Mouse (Mus musculus) MEL (cell line): Measurements from ENCODE around the gene Nav1. TPM values are rescaled to one million over a fixed set of nuclear protein-coding genes. Genes with fewer than 3 reads are reported as not detected.

Experiments used
- DNase-seq: peaks from one replicate; pipeline ENCODE4 v3.0.0; 2011; ENCODE audit warnings: low read depth, low spot score
- H3K27ac ChIP-seq: 2 replicates; pipeline ENCODE4 v1.5.1; 2012; ENCODE audit warnings: low read depth, mild to moderate bottlenecking, control low read depth, low read length, moderate library complexity; ENCODE audit not compliant: control insufficient read depth
- H3K27me3 ChIP-seq, 2 experiments: fragments of 150-350 bp in 1 of 2; sonication (generic) in 1 of 2; 2 replicates each; pipeline ENCODE4 v1.6.1; 2012; ENCODE audit warnings: low read length in 2 of 2, mild to moderate bottlenecking in 2 of 2, improper control_type of control experiment in 1 of 2, moderate library complexity in 1 of 2; ENCODE audit not compliant: insufficient read depth in 2 of 2, control insufficient read depth in 1 of 2
- H3K36me3 ChIP-seq, 2 experiments: 2 replicates each; pipeline ENCODE4 v1.6.1; 2012 to 2014; ENCODE audit warnings: low read length in 2 of 2, improper control_type of control experiment in 1 of 2, inconsistent platforms in 1 of 2, mild to moderate bottlenecking in 1 of 2; ENCODE audit not compliant: insufficient read depth in 2 of 2, control insufficient read depth in 1 of 2
- H3K4me1 ChIP-seq, 2 experiments: fragments of 150-350 bp in 1 of 2; sonication (generic) in 1 of 2; 2 replicates each; pipeline ENCODE4 v1.6.1; 2012; ENCODE audit warnings: low read length in 2 of 2, improper control_type of control experiment in 1 of 2, mild to moderate bottlenecking in 1 of 2; ENCODE audit not compliant: insufficient read depth in 2 of 2, control insufficient read depth in 1 of 2
- H3K4me3 ChIP-seq, 2 experiments: fragments of 150-350 bp in 1 of 2; sonication (generic) in 1 of 2; 2 replicates each; pipeline ENCODE4 v1.5.1; 2012; ENCODE audit warnings: low read depth in 2 of 2, low read length in 2 of 2, mild to moderate bottlenecking in 2 of 2, moderate library complexity in 2 of 2, control low read depth in 1 of 2, improper control_type of control experiment in 1 of 2; ENCODE audit not compliant: control insufficient read depth in 1 of 2, insufficient read depth in 1 of 2
- H3K79me2 ChIP-seq: 2 replicates; pipeline ENCODE4 v1.6.1; 2012; ENCODE audit warnings: mild to moderate bottlenecking, low read length, moderate library complexity; ENCODE audit not compliant: control insufficient read depth, poor library complexity, insufficient read depth
- H3K9ac ChIP-seq: 2 replicates; pipeline ENCODE4 v1.6.1; 2012; ENCODE audit warnings: low read depth, mild to moderate bottlenecking, control low read depth, low read length, moderate library complexity; ENCODE audit not compliant: control insufficient read depth, poor library complexity, severe bottlenecking
- H3K9me3 ChIP-seq: fragments of 150-350 bp; sonication (generic); replicated peaks from 2 replicates; pipeline ENCODE4 v1.6.1; 2012; ENCODE audit warnings: mild to moderate bottlenecking, low read length, improper control_type of control experiment, moderate library complexity; ENCODE audit not compliant: insufficient read depth
- CHD1 ChIP-seq: IDR thresholded peaks from 2 replicates; pipeline ENCODE4 v1.6.1; 2012; ENCODE audit warnings: low read depth, mild to moderate bottlenecking, inconsistent platforms, low read length, improper control_type of control experiment
- CTCF ChIP-seq, 3 experiments: IDR thresholded peaks in 2 of 3; conservative IDR thresholded peaks in 1 of 3; 2 replicates each; pipeline ENCODE4 v1.5.1; 2011 to 2012; ENCODE audit warnings: low read length in 3 of 3, low read depth in 2 of 3, mild to moderate bottlenecking in 2 of 3, improper control_type of control experiment in 1 of 3, inconsistent platforms in 1 of 3, mixed read lengths in 1 of 3, moderate library complexity in 1 of 3; ENCODE audit not compliant: control insufficient read depth in 1 of 3, insufficient read depth in 1 of 3, poor library complexity in 1 of 3, severe bottlenecking in 1 of 3
- E2F4 ChIP-seq: IDR thresholded peaks from 2 replicates; pipeline ENCODE4 v1.6.1; 2011; ENCODE audit warnings: low read depth, low read length, improper control_type of control experiment, borderline replicate concordance
- EP300 ChIP-seq, 2 experiments: IDR thresholded peaks; 2 replicates each; pipeline ENCODE4 v1.6.1; 2011; ENCODE audit warnings: improper control_type of control experiment in 2 of 2, low read length in 2 of 2, low read depth in 1 of 2, mild to moderate bottlenecking in 1 of 2
- ETS1 ChIP-seq: IDR thresholded peaks from 2 replicates; pipeline ENCODE4 v1.6.1; 2012; ENCODE audit warnings: low read depth, mild to moderate bottlenecking, inconsistent platforms, low read length, improper control_type of control experiment, moderate library complexity
- GABPA ChIP-seq: IDR thresholded peaks from 2 replicates; pipeline ENCODE4 v1.6.1; 2012; ENCODE audit warnings: low read depth, mild to moderate bottlenecking, inconsistent platforms, low read length, improper control_type of control experiment, moderate library complexity
- GATA1 ChIP-seq: IDR thresholded peaks from 2 replicates; pipeline ENCODE4 v1.6.1; 2011; ENCODE audit warnings: low read depth, low read length, improper control_type of control experiment
- JUND ChIP-seq: IDR thresholded peaks from 2 replicates; pipeline ENCODE4 v1.6.1; 2011; ENCODE audit warnings: low read depth, mild to moderate bottlenecking, improper control_type of control experiment, low read length
- MAFK ChIP-seq: IDR thresholded peaks from 2 replicates; pipeline ENCODE4 v1.6.1; 2011; ENCODE audit warnings: low read depth, mild to moderate bottlenecking, low read length, improper control_type of control experiment, borderline replicate concordance
- MEF2A ChIP-seq: IDR thresholded peaks from 2 replicates; pipeline ENCODE4 v1.6.1; 2014; ENCODE audit warnings: low read depth, mild to moderate bottlenecking, inconsistent platforms, low read length, improper control_type of control experiment; ENCODE audit not compliant: poor library complexity, insufficient replicate concordance, severe bottlenecking; ENCODE audit errors: extremely low read depth
- NRF1 ChIP-seq: IDR thresholded peaks from 2 replicates; pipeline ENCODE4 v1.6.1; 2014; ENCODE audit warnings: low read depth, mild to moderate bottlenecking, inconsistent platforms, low read length, improper control_type of control experiment, moderate library complexity; ENCODE audit not compliant: poor library complexity, insufficient read depth, severe bottlenecking
- POLR2A ChIP-seq, 2 experiments: IDR thresholded peaks; 2 replicates each; pipeline ENCODE4 v1.6.1; 2011 to 2012; ENCODE audit warnings: low read length in 2 of 2, mild to moderate bottlenecking in 2 of 2, control low read depth in 1 of 2, improper control_type of control experiment in 1 of 2, low read depth in 1 of 2, moderate library complexity in 1 of 2; ENCODE audit not compliant: control insufficient read depth in 1 of 2, insufficient read depth in 1 of 2, poor library complexity in 1 of 2
- RAD21 ChIP-seq: IDR thresholded peaks from 2 replicates; pipeline ENCODE4 v1.6.1; 2011; ENCODE audit warnings: mild to moderate bottlenecking, low read depth, low read length, improper control_type of control experiment
- SMC3 ChIP-seq: IDR thresholded peaks from 2 replicates; pipeline ENCODE4 v1.6.1; 2011; ENCODE audit warnings: low read depth, low read length, improper control_type of control experiment
- TBP ChIP-seq: IDR thresholded peaks from 2 replicates; pipeline ENCODE4 v1.8.0; 2011; ENCODE audit warnings: low read depth, low read length, improper control_type of control experiment
- TCF12 ChIP-seq: IDR thresholded peaks from 2 replicates; pipeline ENCODE4 v1.6.1; 2014; ENCODE audit warnings: low read depth, mild to moderate bottlenecking, inconsistent platforms, low read length, improper control_type of control experiment, moderate library complexity
- USF2 ChIP-seq, 2 experiments: IDR thresholded peaks; 2 replicates each; pipeline ENCODE4 v1.6.1; 2011 to 2012; ENCODE audit warnings: improper control_type of control experiment in 2 of 2, low read length in 2 of 2, borderline replicate concordance in 1 of 2, inconsistent platforms in 1 of 2, low read depth in 1 of 2, mild to moderate bottlenecking in 1 of 2; ENCODE audit not compliant: insufficient read depth in 1 of 2
- ZC3H11A ChIP-seq: IDR thresholded peaks from 2 replicates; pipeline ENCODE4 v1.6.1; 2012; ENCODE audit warnings: low read depth, mild to moderate bottlenecking, inconsistent platforms, low read length, improper control_type of control experiment
- ZKSCAN1 ChIP-seq: IDR thresholded peaks from 2 replicates; pipeline ENCODE4 v1.6.1; 2012; ENCODE audit warnings: low read depth, mild to moderate bottlenecking, inconsistent platforms, low read length, improper control_type of control experiment, moderate library complexity
- ZMIZ1 ChIP-seq: IDR thresholded peaks from 2 replicates; pipeline ENCODE4 v1.6.1; 2012; ENCODE audit warnings: low read depth, mild to moderate bottlenecking, inconsistent platforms, low read length, improper control_type of control experiment, moderate library complexity
- polyA plus RNA-seq, 2 experiments: library from polyadenylated mRNA; stranded (reverse) in 1 of 2; unstranded in 1 of 2; fragments of >175 nt in 1 of 2; fragments of >200 nt in 1 of 2; gene quantifications; 2 replicates each; pipeline versions ENCODE4 v1.2.1 to v1.2.4; 2012; ENCODE audit warnings: low replicate concordance in 2 of 2, low read depth in 1 of 2; ENCODE audit not compliant: insufficient read length in 2 of 2, insufficient read depth in 1 of 2, missing spikeins in 1 of 2
- total RNA-seq: library from RNA; depleted of rRNA; stranded (reverse); fragments of 300-350 nt; gene quantifications from 2 replicates; pipeline ENCODE4 v1.2.3, GENCODE M21; 2012

Nav1 gene
- total and polyA plus RNA-seq, 3 experiments = 0.89 to 9.6 TPM; not detected in 1

- DNase-seq = no peak
- H3K9ac ChIP-seq = no peak overlapping the region
Observed at GRCm38 (mm10) chr1:135492406-135492805, 114.7 kb downstream of the Nav1 start.

GRCm38 (mm10) chr1:135490931-135491666 is 116.0 kb downstream of the Nav1 start:
- no peaks in the 10 kb centered on the region for H3K36me3 ChIP-seq
- H3K9me3 ChIP-seq = no peaks in the 10 kb centered on the region
- no peak overlapping the region for H3K27ac ChIP-seq
- no peaks in the 10 kb centered on the region for H3K27me3 ChIP-seq
- H3K79me2 ChIP-seq = no peaks in the 10 kb centered on the region
- no peak overlapping the region for H3K4me3 ChIP-seq
- TF ChIP-seq EP300 (IDR thresholded peaks at IDR 0.05; ENCODE audit: low read depth in 1 of 2, low read length in 2 of 2) (no peak), SMC3 (no peak), CHD1 (no peak), ZKSCAN1 (no peak), NRF1 (no peak), ZC3H11A (no peak), ETS1 (no peak), GABPA (no peak), RAD21 (no peak), E2F4 (no peak), ZMIZ1 (no peak), TBP (no peak), POLR2A (IDR thresholded peaks at IDR 0.05; ENCODE audit: control insufficient read depth in 1 of 2, insufficient read depth in 1 of 2, low read depth in 1 of 2, low read length in 2 of 2, poor library complexity in 1 of 2) (no peak), CTCF (IDR thresholded peaks at IDR 0.05 in 2 of 3, conservative IDR thresholded peaks at IDR 0.05 in 1 of 3; ENCODE audit: control insufficient read depth in 1 of 3, insufficient read depth in 1 of 3, low read depth in 2 of 3, low read length in 3 of 3, poor library complexity in 1 of 3, severe bottlenecking in 1 of 3) (no peak), GATA1 (no peak), USF2 (IDR thresholded peaks at IDR 0.05; ENCODE audit: borderline replicate concordance in 1 of 2, insufficient read depth in 1 of 2, low read depth in 1 of 2, low read length in 2 of 2) (no peak), MEF2A (no peak)
- DNase-seq = no peak
- no peaks in the 10 kb centered on the region for H3K4me1 ChIP-seq
- H3K9ac ChIP-seq = no peak overlapping the region

More at GRCm38 (mm10) chr1:135492406-135492805, 114.7 kb downstream of the Nav1 start:
- Histone ChIP-seq H3K27ac (no peak overlapping the region), H3K79me2 (no peaks in the 10 kb centered on the region), H3K36me3 (no peaks in the 10 kb centered on the region), H3K4me3 (no peak overlapping the region), H3K4me1 (no peaks in the 10 kb centered on the region), H3K9me3 (no peaks in the 10 kb centered on the region), H3K27me3 (no peaks in the 10 kb centered on the region)
- TF ChIP-seq NRF1 (no peak), MEF2A (no peak), ZMIZ1 (no peak), MAFK (no peak), TCF12 (no peak), JUND (no peak), EP300 (IDR thresholded peaks at IDR 0.05; ENCODE audit: low read depth in 1 of 2, low read length in 2 of 2) (no peak)
